Mouse (Mus musculus) ES-CJ7 (cell line): ENCODE measurements at regions not wholly inside any gene's neighbourhood (a gene's known extent, or its start where the extent isn't known, plus 50 kb on each side); places are given as distances from the start of the nearest gene placed in this dataset.

Experiments used
- DNase-seq: peaks from one replicate; pipeline ENCODE4 v3.0.0; 2011; ENCODE audit warnings: low read depth, low spot score

GRCm38 (mm10) chr12:109272101-109272500 is 180.5 kb upstream of the Dlk1 start:
- DNase-seq: no peak

- DNase-seq: peak; percentile 40
Measured at GRCm38 (mm10) chr12:109314850-109315249, 137.8 kb upstream of the Dlk1 start.

- peak; percentile 4 for DNase-seq
Measured at GRCm38 (mm10) chr12:109325986-109326385, 126.6 kb upstream of the Dlk1 start.

- DNase-seq: no peak
Measured at GRCm38 (mm10) chr12:109371327-109371726, 81.3 kb upstream of the Dlk1 start.

GRCm38 (mm10) chr12:109385794-109386193 is 66.8 kb upstream of the Dlk1 start:
- DNase-seq: no peak

GRCm38 (mm10) chr12:109388791-109389190 is 63.8 kb upstream of the Dlk1 start:
- peak; percentile 33 for DNase-seq

- DNase-seq: no peak
Measured at GRCm38 (mm10) chr12:109390388-109390920, 62.2 kb upstream of the Dlk1 start.

- DNase-seq: no peak
Measured at GRCm38 (mm10) chr12:109390978-109391377, 61.6 kb upstream of the Dlk1 start.

GRCm38 (mm10) chr12:109393326-109393725 is 59.3 kb upstream of the Dlk1 start:
- no peak for DNase-seq

- peak; percentile 40 for DNase-seq
Measured at GRCm38 (mm10) chr12:109393795-109394194, 58.8 kb upstream of the Dlk1 start.

GRCm38 (mm10) chr12:109394396-109394795 is 58.2 kb upstream of the Dlk1 start:
- DNase-seq: no peak

GRCm38 (mm10) chr12:109396614-109397013 is 56.0 kb upstream of the Dlk1 start:
- DNase-seq: no peak

- DNase-seq: no peak
Measured at GRCm38 (mm10) chr12:109397175-109398058, 55.2 kb upstream of the Dlk1 start.

GRCm38 (mm10) chr12:109398473-109398872 is 54.1 kb upstream of the Dlk1 start:
- no peak for DNase-seq

GRCm38 (mm10) chr12:109398951-109399350 is 53.7 kb upstream of the Dlk1 start:
- no peak for DNase-seq

- DNase-seq: no peak
Measured at GRCm38 (mm10) chr12:109399591-109399990, 53.0 kb upstream of the Dlk1 start.

- no peak for DNase-seq
Measured at GRCm38 (mm10) chr12:109400041-109400440, 52.6 kb upstream of the Dlk1 start.

GRCm38 (mm10) chr12:109400936-109401586 is 51.6 kb upstream of the Dlk1 start:
- peak; percentile 26 for DNase-seq

GRCm38 (mm10) chr12:109401696-109402095 is 50.9 kb upstream of the Dlk1 start:
- DNase-seq: no peak

GRCm38 (mm10) chr12:109402226-109402625 is 50.4 kb upstream of the Dlk1 start:
- DNase-seq: no peak
